8 mouse cellular contexts compared by ENCODE assay signal in the genomic region with DNA sequence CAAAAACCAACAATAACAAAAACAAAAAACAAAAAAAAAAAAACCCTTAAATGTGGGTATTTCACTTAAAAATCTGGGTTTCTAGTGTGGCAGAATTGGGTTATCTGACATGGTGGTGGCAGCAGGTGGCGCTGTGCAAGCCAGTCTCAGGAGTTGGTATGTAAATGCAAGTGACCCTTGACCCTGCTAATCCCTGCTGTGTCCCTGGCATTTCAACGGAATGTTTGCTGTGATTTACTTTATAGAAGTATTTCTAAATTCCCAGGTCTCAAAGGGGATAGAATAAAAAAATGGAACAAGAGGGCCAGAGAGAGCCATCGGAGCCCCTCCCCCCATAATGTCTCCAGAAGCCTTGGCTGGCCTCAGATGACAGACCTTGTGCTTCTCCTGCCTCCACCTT. TPM values are rescaled to one million over a fixed set of nuclear protein-coding genes. Genes with fewer than 3 reads are reported as not detected.
DNase-seq lines count a peak whose midpoint lies in the region; ATAC-seq and TF ChIP-seq lines count a peak whose summit lies in the region.

No protein-coding gene starts in this region.

- H3K9ac ChIP-seq in heart, embryonic 11.5 days (ENCODE audit: low read depth, low read length): no peak overlapping the region

- WGBS in limb, embryonic 10.5 days: 34% methylated on average over 3 of the region's 3 CpGs
- 36% methylated on average over 3 of the region's 3 CpGs for WGBS in heart, embryonic 11.5 days (ENCODE audit: insufficient replicate concordance)

- H3K36me3 ChIP-seq in limb, embryonic 10.5 days: peaks cover 27% of the 10 kb centered on the region
- H3K36me3 ChIP-seq in heart, embryonic 11.5 days (ENCODE audit: control insufficient read depth, insufficient read depth, low read length): peaks cover 7% of the 10 kb centered on the region; the same call in 1 of the 2 replicates

- ATAC-seq in heart, embryonic 11.5 days (replicated peaks; ENCODE audit: insufficient number of reproducible peaks, low FRiP score, low TSS enrichment): no peak
- no peak for ATAC-seq in inflammation-experienced regulatory T-cells, adult 6 months

- H3K4me1 ChIP-seq in bone marrow macrophage, adult 2 months (ENCODE audit: control insufficient read depth, insufficient read depth, low read length): no peaks in the 10 kb centered on the region
- H3K4me1 ChIP-seq in limb, embryonic 10.5 days: 0 out of 2 replicates have a peak, but pooled peaks cover 5% of the 10 kb centered on the region
- no peaks in the 10 kb centered on the region for H3K4me1 ChIP-seq in heart, embryonic 11.5 days (ENCODE audit: control insufficient read depth, insufficient read depth, low read length)

- no peaks in the 10 kb centered on the region for H3K9me3 ChIP-seq in limb, embryonic 10.5 days (replicated peaks)
- H3K9me3 ChIP-seq in heart, embryonic 11.5 days (replicated peaks; ENCODE audit: control insufficient read depth, low read length): no peaks in the 10 kb centered on the region

- no peak for DNase-seq in left cerebral cortex, adult 2 months (ENCODE audit: extremely low spot score in 1 of 2, low spot score in 2 of 2)
- DNase-seq in left cerebral cortex, adult 11 months (ENCODE audit: low spot score): no peak
- DNase-seq in Muller cell, postnatal 12 days (ENCODE audit: inconsistent ontology term): peak; percentile 12
- DNase-seq in limb, embryonic 10.5 days (ENCODE audit: low spot score): peak; percentile 47
- no peak for DNase-seq in ovary, adult 18-20 months (ENCODE audit: low spot score)

- no peaks in the 10 kb centered on the region for H3K27me3 ChIP-seq in limb, embryonic 10.5 days (ENCODE audit: low read depth, poor library complexity, severe bottlenecking)
- H3K27me3 ChIP-seq in heart, embryonic 11.5 days (ENCODE audit: control insufficient read depth, insufficient read depth, low read length): no peaks in the 10 kb centered on the region

- H3K27ac ChIP-seq in left cerebral cortex, adult 2 months: no peak overlapping the region
- H3K27ac ChIP-seq in bone marrow macrophage, adult 2 months (ENCODE audit: insufficient read depth, low read depth, low read length): no peak overlapping the region
- no peak overlapping the region for H3K27ac ChIP-seq in limb, embryonic 10.5 days
- H3K27ac ChIP-seq in heart, embryonic 11.5 days (ENCODE audit: low read depth, low read length): no peak overlapping the region

- TF ChIP-seq CTCF in left cerebral cortex, adult 2 months (IDR thresholded peaks at IDR 0.05): peak; percentile 55
- peak; percentile 49; the same call in 1 of the 2 replicates for TF ChIP-seq CTCF in bone marrow macrophage, adult 2 months (IDR thresholded peaks at IDR 0.05; ENCODE audit: low read depth, low read length)

- no peak for TF ChIP-seq POLR2A in bone marrow macrophage, adult 2 months (IDR thresholded peaks at IDR 0.05; ENCODE audit: borderline replicate concordance, low read depth, low read length)

- no peak overlapping the region for H3K4me3 ChIP-seq in left cerebral cortex, adult 2 months
- no peak overlapping the region for H3K4me3 ChIP-seq in bone marrow macrophage, adult 2 months (ENCODE audit: insufficient read depth, low read length)
- H3K4me3 ChIP-seq in limb, embryonic 10.5 days: no peak overlapping the region
- H3K4me3 ChIP-seq in heart, embryonic 11.5 days (ENCODE audit: low read depth, low read length): no peak overlapping the region

- no peak overlapping the region for H3K4me2 ChIP-seq in heart, embryonic 11.5 days

- intact Hi-C loops in left cerebral cortex, adult 2 months (cut with DNase I): loop anchor here (5.0 kb wide), 2 partner anchors 204 to 294 kb away; no protein-coding TSS in a partner anchor

RNA-seq across cellular contexts. Expression of gene Chmp4b, which starts 3.4 kb away (rescaled TPM):
- total RNA-seq in left cerebral cortex, adult 2 months (2021): 100 to 1,000 TPM; 215 to 217 TPM
- 217 and 221 TPM in 2 replicates for polyA plus RNA-seq in bone marrow macrophage, adult 2 months (2012; ENCODE audit: insufficient read depth, insufficient read length, missing spikeins)
- polyA plus RNA-seq in limb, embryonic 10.5 days (2016; fragmentation: Nextera tagmentation; extraction: Ambion mirVana): 13.6 and 14.6 TPM in 2 replicates
- 10.1 and 12.5 TPM in 2 replicates for polyA plus RNA-seq in heart, embryonic 11.5 days (2014; fragmentation: Nextera tagmentation; extraction: Ambion mirVana)
- polyA plus RNA-seq in inflammation-experienced regulatory T-cells, adult 6 months (2017; shearing (Covaris generic)): 1 to 10 TPM; 2.8 to 6.5 (median 5.4) TPM

RNA-seq across cellular contexts. Expression of gene 4930519P11Rik, which starts 34.8 kb away (rescaled TPM):
- total RNA-seq in left cerebral cortex, adult 2 months (2021): not detected
- not detected in 2 replicates for polyA plus RNA-seq in bone marrow macrophage, adult 2 months (2012; ENCODE audit: insufficient read depth, insufficient read length, missing spikeins)
- polyA plus RNA-seq in limb, embryonic 10.5 days (2016; fragmentation: Nextera tagmentation; extraction: Ambion mirVana): 0.34 and 0.64 TPM in 2 replicates
- 0.72 TPM in 1 of 2 replicates, not detected in the other for polyA plus RNA-seq in heart, embryonic 11.5 days (2014; fragmentation: Nextera tagmentation; extraction: Ambion mirVana)
- not detected for polyA plus RNA-seq in inflammation-experienced regulatory T-cells, adult 6 months (2017; shearing (Covaris generic))

RNA-seq across cellular contexts. Expression of gene Zfp341, which starts 35.0 kb away (rescaled TPM):
- total RNA-seq in left cerebral cortex, adult 2 months (2021): 10 to 100 TPM; 11.1 to 11.7 TPM
- polyA plus RNA-seq in bone marrow macrophage, adult 2 months (2012; ENCODE audit: insufficient read depth, insufficient read length, missing spikeins): 1.4 and 2.4 TPM in 2 replicates
- 1.1 TPM in 2 replicates for polyA plus RNA-seq in limb, embryonic 10.5 days (2016; fragmentation: Nextera tagmentation; extraction: Ambion mirVana)
- 0.77 and 0.93 TPM in 2 replicates for polyA plus RNA-seq in heart, embryonic 11.5 days (2014; fragmentation: Nextera tagmentation; extraction: Ambion mirVana)
- under 1 TPM in 2 of 3 experiments, not detected in 1; 0.59 to 0.88 TPM for polyA plus RNA-seq in inflammation-experienced regulatory T-cells, adult 6 months (2017; shearing (Covaris generic))

RNA-seq across cellular contexts. Expression of gene Pxmp4, which starts 44.6 kb away (rescaled TPM):
- 10 to 100 TPM; 12.8 to 14.2 TPM for total RNA-seq in left cerebral cortex, adult 2 months (2021)
- 22.6 and 22.8 TPM in 2 replicates for polyA plus RNA-seq in bone marrow macrophage, adult 2 months (2012; ENCODE audit: insufficient read depth, insufficient read length, missing spikeins)
- polyA plus RNA-seq in limb, embryonic 10.5 days (2016; fragmentation: Nextera tagmentation; extraction: Ambion mirVana): 11.4 and 14.5 TPM in 2 replicates
- 21.4 and 23.5 TPM in 2 replicates for polyA plus RNA-seq in heart, embryonic 11.5 days (2014; fragmentation: Nextera tagmentation; extraction: Ambion mirVana)
- 10 to 100 TPM; 15.1 to 21.3 (median 20.2) TPM for polyA plus RNA-seq in inflammation-experienced regulatory T-cells, adult 6 months (2017; shearing (Covaris generic))

Comparison
In these comparisons a context has a peak if more than half of its experiments do, and no peak if none do; other contexts are left out.
1. DNase-seq: peak in Muller cell, postnatal 12 days (single experiment) and limb, embryonic 10.5 days (single experiment); none in left cerebral cortex, adult 2 months (0 of 2), left cerebral cortex, adult 11 months (single experiment) and ovary, adult 18-20 months (single experiment).
2. RNA of gene Chmp4b, which starts 3.4 kb away (polyA plus RNA-seq): 217 to 221 TPM in bone marrow macrophage, adult 2 months; 13.6 to 14.6 TPM in limb, embryonic 10.5 days, 10.1 to 12.5 TPM in heart, embryonic 11.5 days and 2.8 to 6.5 TPM in inflammation-experienced regulatory T-cells, adult 6 months; every median in the first group is over 10 times any median in the second.